Mouse (Mus musculus) neural tube, embryonic 13.5 days (tissue): ENCODE measurements around the gene Hcfc1r1. TPM values are rescaled to one million over a fixed set of nuclear protein-coding genes. Genes with fewer than 3 reads are reported as not detected.

ENCODE experiments used
- ATAC-seq: fragments of 200-750 bp; cut with Nextera tagmentation; 2 replicates; pipeline ENCODE4 v1.8.0; 2017; ENCODE audit warnings: low read depth, mild to moderate bottlenecking, moderate TSS enrichment, moderate library complexity
- H3K27ac ChIP-seq: fragments of 300-500 bp; sonication (generic); replicated peaks from 2 replicates; pipeline ENCODE4 v1.5.1; 2015; ENCODE audit warnings: moderate library complexity, mild to moderate bottlenecking, inconsistent platforms
- H3K27me3 ChIP-seq: fragments of 300-500 bp; sonication (generic); 2 replicates; pipeline ENCODE4 v1.6.1; 2015; ENCODE audit warnings: mild to moderate bottlenecking, inconsistent platforms
- H3K36me3 ChIP-seq: fragments of 300-500 bp; sonication (generic); 2 replicates; pipeline ENCODE4 v1.6.1; 2015; ENCODE audit warnings: mild to moderate bottlenecking, inconsistent platforms
- H3K4me1 ChIP-seq: fragments of 300-500 bp; sonication (generic); replicated peaks from 2 replicates; pipeline ENCODE4 v1.6.1; 2015; ENCODE audit warnings: inconsistent platforms
- H3K4me2 ChIP-seq: fragments of 300-500 bp; sonication (generic); 2 replicates; pipeline ENCODE4 v1.6.1; 2015; ENCODE audit warnings: inconsistent platforms, mild to moderate bottlenecking, moderate library complexity
- H3K4me3 ChIP-seq: fragments of 300-500 bp; sonication (generic); 2 replicates; pipeline ENCODE4 v1.5.1; 2015; ENCODE audit warnings: mild to moderate bottlenecking, inconsistent platforms
- H3K9ac ChIP-seq: fragments of 300-500 bp; sonication (generic); 2 replicates; pipeline ENCODE4 v1.6.1; 2015; ENCODE audit warnings: moderate library complexity, mild to moderate bottlenecking, inconsistent platforms
- H3K9me3 ChIP-seq: fragments of 300-500 bp; sonication (generic); 2 replicates; pipeline ENCODE4 v1.6.1; 2016; ENCODE audit warnings: inconsistent platforms
- WGBS: fragments of 180-500 bp; shearing (Covaris S2); methylation state at CpG from one replicate; pipeline ENCODE4 v1.1.7; 2015; 5-methylcytosine and 5-hydroxymethylcytosine counted together
- polyA plus RNA-seq: library from polyadenylated mRNA; unstranded; fragments of >200 nt; fragmentation: Nextera tagmentation; extraction: Ambion mirVana; gene quantifications from 2 replicates; pipeline ENCODE4 v1.2.1, GENCODE M21; 2015

The Hcfc1r1 gene
- polyA plus RNA-seq, 1 experiment from 2014 or later = 132 TPM

- H3K27ac ChIP-seq = peak overlapping the region; percentile 64
- peaks cover 49% of the 10 kb centered on the region for H3K27me3 ChIP-seq
- H3K4me1 ChIP-seq = peaks cover 11% of the 10 kb centered on the region
- peak overlapping the region; percentile 94 for H3K4me2 ChIP-seq
- H3K4me3 ChIP-seq = peak overlapping the region; percentile 78
- H3K36me3 ChIP-seq = no peaks in the 10 kb centered on the region
- H3K9ac ChIP-seq = peak overlapping the region; percentile 78
- WGBS = under 1% methylated on average over 74 of the region's 101 CpGs
- H3K9me3 ChIP-seq = no peaks in the 10 kb centered on the region
- ATAC-seq = peak; percentile 80
These were observed 26.0 kb downstream of the Hcfc1r1 start for GRCm38 (mm10) chr17:23699131-23700077.

- Histone ChIP-seq H3K9ac (peak overlapping the region; percentile 78), H3K4me3 (peak overlapping the region; percentile 78), H3K27ac (peak overlapping the region; percentile 64), H3K36me3 (no peaks in the 10 kb centered on the region), H3K27me3 (peaks cover 49% of the 10 kb centered on the region), H3K4me2 (peak overlapping the region; percentile 94), H3K9me3 (no peaks in the 10 kb centered on the region), H3K4me1 (peaks cover 16% of the 10 kb centered on the region)
- ATAC-seq = peak; percentile 96
- WGBS = under 1% methylated on average over 27 of the region's 28 CpGs
These were observed 26.7 kb downstream of the Hcfc1r1 start for GRCm38 (mm10) chr17:23700079-23700478.

- no peaks in the 10 kb centered on the region for H3K9me3 ChIP-seq
- ATAC-seq = no peak
- H3K9ac ChIP-seq = no peak overlapping the region
- H3K36me3 ChIP-seq = no peaks in the 10 kb centered on the region
- 88% methylated on average over 9 of the region's 9 CpGs for WGBS
- H3K27me3 ChIP-seq = peaks cover 44% of the 10 kb centered on the region
- no peak overlapping the region for H3K27ac ChIP-seq
- no peak overlapping the region for H3K4me2 ChIP-seq
- no peak overlapping the region for H3K4me3 ChIP-seq
- H3K4me1 ChIP-seq = peaks cover 21% of the 10 kb centered on the region
These were observed 29.9 kb downstream of the Hcfc1r1 start for GRCm38 (mm10) chr17:23703301-23703700.

DNA sequence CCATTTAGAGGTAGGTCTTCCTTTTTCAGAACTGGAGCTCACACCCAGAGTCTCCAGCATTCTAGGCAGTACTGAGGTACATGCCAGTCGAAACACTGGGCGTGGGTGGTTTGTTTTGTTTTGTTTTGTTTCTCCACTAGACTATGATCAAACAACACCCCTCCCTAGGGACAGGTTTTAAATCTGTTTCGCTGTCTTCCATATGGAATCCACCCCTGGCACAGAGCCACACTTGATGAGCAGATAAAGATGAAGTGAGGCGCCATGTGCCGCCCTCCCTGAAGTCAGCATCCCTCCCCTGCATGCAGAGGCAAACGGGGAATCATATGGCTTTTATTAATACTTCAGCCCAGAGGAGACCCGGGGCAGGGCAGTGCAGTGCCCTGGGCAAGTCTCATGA is 31.3 kb downstream of the Hcfc1r1 start:
- Histone ChIP-seq H3K4me1 (peaks cover 14% of the 10 kb centered on the region), H3K27me3 (peaks cover 33% of the 10 kb centered on the region), H3K36me3 (no peaks in the 10 kb centered on the region), H3K4me2 (0 out of 2 replicates have a peak overlapping the region, but pooled peaks have one; percentile 4), H3K9ac (peak overlapping the region; percentile 6; the same call in 1 of the 2 replicates), H3K9me3 (no peaks in the 10 kb centered on the region), H3K4me3 (no peak overlapping the region), H3K27ac (0 out of 2 replicates have a peak overlapping the region, but pooled peaks have one; percentile 4)
- peak; percentile 36; the same call in 1 of the 2 replicates for ATAC-seq
- 40% methylated on average over 7 of the region's 7 CpGs for WGBS

DNA sequence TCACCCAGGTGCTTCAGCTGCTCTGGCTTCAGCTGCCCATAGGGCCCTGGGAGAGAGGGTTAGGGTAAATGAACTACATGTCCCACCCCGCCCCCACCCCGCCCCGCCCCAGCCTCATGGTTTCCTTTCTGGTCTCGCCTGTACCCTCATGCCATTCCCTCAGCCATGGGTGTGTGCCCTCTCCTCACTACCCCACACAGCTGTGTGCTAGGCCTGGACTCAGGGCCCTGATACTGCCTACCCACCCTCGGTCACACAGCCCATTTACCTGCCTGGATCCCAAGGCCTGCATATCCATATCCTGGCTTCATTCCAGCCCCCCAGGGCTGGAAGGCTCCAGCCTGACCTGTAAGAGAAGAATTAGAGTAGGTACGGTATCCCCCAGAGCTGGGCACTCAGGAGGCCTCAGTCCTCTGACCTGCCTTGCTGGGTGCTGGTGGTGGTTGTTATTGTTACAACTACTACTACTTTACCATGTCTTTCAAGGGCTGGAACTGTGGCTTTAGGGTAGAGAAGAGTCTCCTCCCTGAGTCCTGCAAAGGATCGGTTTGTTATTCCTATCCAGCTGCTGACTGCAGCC is 32.2 kb downstream of the Hcfc1r1 start:
- Histone ChIP-seq H3K9me3 (no peaks in the 10 kb centered on the region), H3K36me3 (no peaks in the 10 kb centered on the region), H3K27me3 (peaks cover 33% of the 10 kb centered on the region), H3K4me3 (no peak overlapping the region), H3K27ac (no peak overlapping the region), H3K9ac (no peak overlapping the region), H3K4me1 (peaks cover 10% of the 10 kb centered on the region; the same call in 1 of the 2 replicates), H3K4me2 (no peak overlapping the region)
- 75% methylated on average over 7 of the region's 7 CpGs for WGBS
- ATAC-seq = peak; percentile 42; the same call in 1 of the 2 replicates

DNA sequence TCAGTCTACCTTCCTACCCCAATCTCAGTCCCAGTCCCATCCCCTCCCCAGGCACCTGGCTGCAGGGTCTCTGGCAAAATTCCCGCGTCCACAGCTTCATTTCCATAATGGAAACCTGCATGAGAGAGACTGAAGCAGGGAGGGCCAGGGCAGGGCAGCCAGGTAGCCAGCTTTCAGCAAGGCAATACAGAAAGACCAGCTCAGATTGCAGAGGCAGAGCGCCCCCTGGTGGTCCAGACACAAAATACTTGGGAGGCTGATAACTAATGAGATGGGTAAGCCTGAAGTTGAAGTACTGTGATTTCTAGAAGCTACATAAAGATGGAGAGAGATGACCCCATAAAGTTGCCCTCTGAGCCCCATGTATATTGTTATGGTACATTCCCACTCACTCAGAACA is 32.8 kb downstream of the Hcfc1r1 start:
- H3K9ac ChIP-seq = no peak overlapping the region
- no peak overlapping the region for H3K4me2 ChIP-seq
- H3K27ac ChIP-seq = no peak overlapping the region
- H3K9me3 ChIP-seq = no peaks in the 10 kb centered on the region
- H3K36me3 ChIP-seq = no peaks in the 10 kb centered on the region
- 1% methylated on average over 3 of the region's 3 CpGs for WGBS
- peak; percentile 30; the same call in 1 of the 2 replicates for ATAC-seq
- no peak overlapping the region for H3K4me3 ChIP-seq
- peaks cover 10% of the 10 kb centered on the region; the same call in 1 of the 2 replicates for H3K4me1 ChIP-seq
- peaks cover 27% of the 10 kb centered on the region for H3K27me3 ChIP-seq

DNA sequence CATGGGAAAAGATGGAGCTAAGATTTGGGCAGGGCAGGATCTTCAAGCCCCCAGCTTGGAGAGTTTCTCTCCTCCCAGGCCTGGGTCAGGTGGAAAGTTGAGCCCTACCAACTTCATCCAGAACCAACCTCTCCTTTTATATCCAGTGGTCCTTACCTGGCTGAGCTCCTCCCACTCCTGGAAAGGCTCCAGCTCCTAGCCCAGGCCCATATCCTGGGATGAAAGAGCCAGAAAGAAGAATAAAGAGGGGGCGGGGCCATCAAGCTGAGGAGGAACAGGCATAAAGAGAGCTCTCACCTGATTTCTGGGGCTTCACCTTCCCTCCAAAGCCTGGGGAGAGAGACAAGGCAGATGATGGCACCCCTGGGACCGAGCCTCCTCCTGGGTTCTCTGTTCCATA is 43.6 kb downstream of the Hcfc1r1 start:
- Histone ChIP-seq H3K27me3 (0 out of 2 replicates have a peak, but pooled peaks cover 11% of the 10 kb centered on the region), H3K36me3 (no peaks in the 10 kb centered on the region), H3K4me1 (no peaks in the 10 kb centered on the region), H3K9me3 (no peaks in the 10 kb centered on the region), H3K27ac (no peak overlapping the region), H3K9ac (no peak overlapping the region), H3K4me2 (no peak overlapping the region), H3K4me3 (no peak overlapping the region)
- 63% methylated on average over 2 of the region's 2 CpGs for WGBS
- no peak for ATAC-seq

GRCm38 (mm10) chr17:23719455-23719854 is 46.1 kb downstream of the Hcfc1r1 start:
- Histone ChIP-seq H3K4me2 (no peak overlapping the region), H3K27ac (no peak overlapping the region), H3K9ac (no peak overlapping the region), H3K27me3 (0 out of 2 replicates have a peak, but pooled peaks cover 1% of the 10 kb centered on the region), H3K4me1 (no peaks in the 10 kb centered on the region), H3K36me3 (no peaks in the 10 kb centered on the region), H3K9me3 (no peaks in the 10 kb centered on the region), H3K4me3 (no peak overlapping the region)
- 13% methylated on average over 1 of the region's 1 CpGs for WGBS
- no peak for ATAC-seq

- no peaks in the 10 kb centered on the region for H3K9me3 ChIP-seq
- no peak for ATAC-seq
- H3K9ac ChIP-seq = no peak overlapping the region
- H3K27ac ChIP-seq = no peak overlapping the region
- peaks cover 8% of the 10 kb centered on the region for H3K4me1 ChIP-seq
- H3K4me3 ChIP-seq = no peak overlapping the region
- H3K36me3 ChIP-seq = no peaks in the 10 kb centered on the region
- no peak overlapping the region for H3K4me2 ChIP-seq
- no peaks in the 10 kb centered on the region for H3K27me3 ChIP-seq
- 88% methylated on average over 2 of the region's 2 CpGs for WGBS
These were observed 48.5 kb downstream of the Hcfc1r1 start for GRCm38 (mm10) chr17:23721886-23722285.

DNA sequence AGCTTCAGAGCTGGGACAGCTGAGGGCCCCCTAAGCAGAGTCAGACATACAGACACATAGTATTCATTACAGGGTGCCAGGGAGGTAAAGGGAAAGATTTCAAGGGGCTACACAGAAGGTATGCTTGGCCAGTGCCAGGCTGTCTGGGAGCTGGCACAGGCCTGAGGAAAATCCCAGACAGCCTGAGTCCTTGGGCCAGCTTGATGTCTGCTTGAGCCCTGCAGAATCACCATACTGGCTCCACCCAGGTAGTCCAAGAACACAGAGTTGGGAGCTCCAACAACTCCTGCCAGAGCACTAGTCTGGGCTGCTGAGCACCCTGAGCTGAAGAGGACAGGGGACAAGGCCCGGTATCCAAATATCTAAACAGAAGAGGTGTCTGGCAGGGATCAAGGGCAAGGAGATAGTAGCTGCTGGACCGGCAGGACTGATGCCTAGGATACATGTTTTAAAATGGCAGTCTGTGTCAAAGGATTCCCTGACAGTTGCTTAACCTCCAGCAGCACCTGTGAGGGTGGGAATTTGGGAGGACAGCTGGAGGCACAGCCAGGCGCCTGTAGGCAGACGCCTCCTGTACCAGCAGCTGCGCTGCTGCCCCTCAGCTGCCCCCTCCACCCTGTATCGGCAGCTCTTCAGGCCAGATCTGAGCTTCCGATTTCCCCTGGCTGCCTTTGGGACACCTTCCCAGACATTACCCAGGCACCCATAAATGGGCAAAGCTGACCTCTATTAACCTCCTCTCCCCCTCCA is 49.2 kb downstream of the Hcfc1r1 start, which contains the start of gene 1520401A03Rik:
TSS of gene 1520401A03Rik (minus strand) at position 408 of the 750 bp plus-strand sequence.
- Histone ChIP-seq H3K27ac (no peak within 1 kb of the TSS), H3K9ac (no peak within 1 kb of the TSS), H3K4me3 (no peak within 1 kb of the TSS), H3K27me3 (no peaks in the 10 kb centered on the region), H3K36me3 (no peaks in the 10 kb centered on the region), H3K9me3 (no peaks in the 10 kb centered on the region), H3K4me1 (peaks cover 13% of the 10 kb centered on the region), H3K4me2 (no peak within 1 kb of the TSS)
- no peak for ATAC-seq
- 74% methylated on average over 7 of the region's 7 CpGs for WGBS
